Mouse (Mus musculus) kidney, postnatal 14 days (tissue): Measurements from ENCODE around the gene Cd207.
A peak's percentile ranks its signal among the peaks of the same experiment; 100 is the strongest.

Experiments
- DNase-seq: peaks from one replicate; pipeline ENCODE4 v3.0.0; 2022; ENCODE audit warnings: mixed read lengths

Cd207 gene

GRCm38 (mm10) chr6:83677757-83678156 is at the start of gene Cd207:
Gene Cd207, minus strand, starts transcription at chr6:83677857.
- DNase-seq, result no peak

- no peak for DNase-seq
Observed at GRCm38 (mm10) chr6:83727178-83727577, 49.5 kb upstream of the Cd207 start.

DNA sequence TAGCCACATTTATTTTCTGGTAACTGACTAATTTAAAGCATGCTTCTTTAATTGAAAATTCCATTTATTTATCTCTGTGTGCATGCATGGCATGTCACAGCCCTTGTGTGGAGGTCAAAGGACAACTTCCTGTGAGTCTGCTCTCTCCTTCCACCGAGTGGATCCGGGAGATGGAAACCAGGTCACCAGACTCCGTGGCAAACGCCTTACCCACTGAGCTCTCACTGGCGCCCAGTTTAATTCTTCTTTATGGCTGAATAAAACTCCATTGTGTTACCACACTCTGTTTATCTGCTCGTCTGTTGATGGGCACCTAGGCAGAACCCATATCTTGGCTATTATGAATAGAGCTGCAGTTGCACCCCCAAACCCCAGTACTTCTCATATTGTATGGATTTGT is 44.9 kb upstream of the Cd207 start:
- no peak for DNase-seq

GRCm38 (mm10) chr6:83717026-83717425 is 39.4 kb upstream of the Cd207 start:
- no peak for DNase-seq

DNA sequence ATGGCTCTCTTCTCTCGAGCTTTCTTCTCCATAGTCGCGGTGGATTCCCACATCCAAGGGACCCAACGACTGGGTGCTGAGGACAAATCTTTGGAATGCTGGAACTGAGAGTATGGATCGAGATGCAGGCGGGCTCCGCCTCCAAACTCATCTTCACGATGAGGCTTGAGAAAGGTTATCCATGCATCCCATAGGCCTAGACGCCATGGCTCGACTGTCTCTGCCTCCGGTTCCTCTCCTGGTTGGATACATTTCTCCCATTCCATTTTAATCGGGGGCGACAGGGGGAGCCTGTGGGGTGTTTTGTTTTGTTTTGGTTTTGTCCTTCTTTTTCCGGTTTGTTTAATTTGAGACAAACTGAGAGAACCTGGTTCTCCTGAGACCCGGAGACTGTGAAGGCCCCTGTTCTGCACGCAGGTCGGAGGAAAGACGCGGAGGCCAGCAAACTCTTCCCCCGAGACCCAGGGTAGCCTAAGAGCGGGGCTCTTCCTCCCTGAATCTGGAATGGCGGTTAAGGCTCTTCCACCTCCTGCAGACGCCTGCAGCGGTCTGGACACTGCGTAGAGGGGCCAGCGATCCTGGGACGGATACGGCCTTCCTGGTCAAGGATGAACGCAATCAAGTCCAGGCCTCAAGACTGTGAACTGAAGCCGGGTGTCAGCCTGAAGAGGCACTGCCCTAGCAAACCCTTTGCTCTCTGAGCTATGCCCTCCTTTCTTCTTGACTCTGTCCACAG is 38.0 kb upstream of the Cd207 start:
- no peak for DNase-seq

GRCm38 (mm10) chr6:83714221-83715123 is 36.8 kb upstream of the Cd207 start:
- no peak for DNase-seq

DNA sequence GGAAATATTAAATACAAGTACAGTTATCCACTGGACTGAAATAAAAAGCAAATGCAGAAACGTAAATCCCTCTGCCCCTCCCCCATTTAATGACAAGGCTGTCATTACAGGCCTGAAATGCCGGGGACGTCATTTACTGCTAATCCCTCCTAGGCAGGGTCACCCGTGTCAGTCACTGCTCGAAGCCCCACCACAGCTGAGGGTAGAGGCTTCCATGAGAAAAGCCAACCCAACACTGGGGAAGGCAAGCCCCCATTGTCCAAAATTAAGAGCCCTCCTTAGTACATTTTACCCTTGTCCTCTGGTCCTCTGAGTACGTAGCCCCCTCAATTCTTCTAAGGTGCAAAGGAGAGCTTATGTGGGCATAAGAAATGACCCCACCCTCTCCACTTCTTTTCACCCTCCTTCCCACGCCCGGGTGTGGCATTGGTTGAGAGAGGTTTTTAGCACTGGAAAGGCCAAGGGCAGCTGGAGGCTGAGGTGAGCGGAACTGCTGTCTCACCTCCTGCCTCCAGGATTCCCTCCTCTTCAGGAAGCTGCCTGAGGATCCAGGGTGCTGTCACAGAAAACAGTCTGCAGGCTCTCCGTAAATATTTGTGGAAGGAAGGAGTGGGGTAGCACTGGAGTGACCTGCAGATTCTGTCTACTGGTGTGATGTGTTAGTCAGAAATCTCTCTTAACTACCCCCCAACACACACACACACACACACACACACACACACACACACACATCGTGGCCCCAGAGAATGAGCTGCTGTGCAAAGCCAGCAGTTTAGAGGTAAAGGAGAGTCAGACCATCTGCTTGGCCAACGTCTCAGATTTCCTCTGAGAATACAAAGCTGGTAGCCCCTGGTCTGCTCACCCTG is 35.8 kb upstream of the Cd207 start:
- DNase-seq, result no peak

DNA sequence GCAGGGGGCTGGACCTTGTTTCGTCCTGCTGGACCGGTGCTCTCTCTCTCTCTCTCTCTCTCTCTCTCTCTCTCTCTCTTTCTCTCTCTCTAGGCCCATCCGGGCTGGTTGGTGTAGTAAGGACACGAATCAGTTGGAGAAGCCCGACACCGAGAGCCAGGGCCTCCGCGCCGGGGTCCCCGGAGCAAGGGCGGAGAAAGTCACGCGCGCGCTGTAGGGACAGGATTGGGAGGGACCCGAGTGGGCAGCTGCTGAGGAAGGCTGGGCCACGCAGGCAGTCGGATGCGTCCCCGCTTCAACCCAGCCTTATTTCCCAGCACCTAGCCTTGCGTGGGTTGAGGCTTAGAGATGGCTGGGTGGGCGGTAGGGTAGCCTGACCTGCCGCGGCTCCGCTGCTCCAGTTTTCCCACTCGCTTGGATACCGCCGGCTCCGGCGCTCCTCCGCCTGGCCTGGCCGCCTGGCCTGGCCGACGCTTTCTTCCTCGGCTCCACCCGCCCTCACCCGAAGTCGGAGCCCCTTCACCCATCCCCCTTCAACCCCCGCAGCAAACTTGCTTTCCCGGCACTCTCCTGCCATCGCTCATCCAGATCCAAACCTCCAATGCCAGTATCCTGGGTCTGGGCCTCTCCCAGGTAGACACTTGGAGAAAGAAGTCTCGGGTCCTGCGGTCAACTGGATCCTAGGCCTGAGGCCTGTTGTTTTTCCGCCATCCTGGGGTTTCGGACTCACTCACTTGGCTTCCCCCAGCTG is 34.2 kb upstream of the Cd207 start:
- DNase-seq, result no peak

DNA sequence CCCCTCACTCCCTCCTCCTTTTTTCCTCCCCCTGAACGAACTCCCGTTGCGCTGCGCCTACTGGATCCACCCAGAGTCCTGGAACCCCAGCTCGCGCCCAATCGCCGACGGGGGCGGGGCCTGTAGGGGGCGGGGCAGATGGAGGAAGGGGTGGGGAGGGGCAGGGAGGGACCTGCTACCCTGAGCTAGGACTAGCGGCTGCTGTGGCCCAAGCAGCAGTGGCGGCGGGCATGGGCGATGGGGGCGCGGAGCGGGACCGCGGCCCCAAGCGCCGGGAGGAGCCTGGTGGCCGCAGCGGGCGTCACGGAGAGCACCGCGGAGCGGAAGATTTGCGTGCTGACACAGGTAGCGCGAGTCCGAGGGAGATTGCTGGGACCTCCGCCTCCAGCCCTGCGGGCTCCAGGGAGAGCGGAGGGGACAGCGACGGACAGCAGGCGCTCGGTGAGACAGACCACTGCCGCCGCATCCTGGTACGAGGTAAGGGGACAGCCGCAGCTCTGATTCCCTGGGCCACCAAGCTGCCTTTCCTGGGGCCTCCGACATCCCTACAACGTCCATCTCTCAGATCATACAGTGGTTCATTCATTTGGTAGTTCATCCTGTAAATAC is 33.5 kb upstream of the Cd207 start, which contains the start of gene Vax2:
Vax2 (plus strand) TSS at position 198 of the 609 bp plus-strand sequence.
- peak; percentile 81 for DNase-seq

GRCm38 (mm10) chr6:83710361-83711066 is 32.9 kb upstream of the Cd207 start:
- no peak for DNase-seq

- DNase-seq, result no peak
Observed at GRCm38 (mm10) chr6:83707738-83708510, 30.3 kb upstream of the Cd207 start.

GRCm38 (mm10) chr6:83704701-83705100 is 27.0 kb upstream of the Cd207 start:
- no peak for DNase-seq

- no peak for DNase-seq
Observed at GRCm38 (mm10) chr6:83704294-83704693, 26.6 kb upstream of the Cd207 start.

GRCm38 (mm10) chr6:83703722-83704078 is 26.0 kb upstream of the Cd207 start:
- DNase-seq, result no peak

- no peak for DNase-seq
Observed at GRCm38 (mm10) chr6:83703000-83703721, 25.5 kb upstream of the Cd207 start.

GRCm38 (mm10) chr6:83702146-83702999 is 24.7 kb upstream of the Cd207 start:
- DNase-seq, result no peak

GRCm38 (mm10) chr6:83701001-83701400 is 23.3 kb upstream of the Cd207 start:
- no peak for DNase-seq

GRCm38 (mm10) chr6:83699971-83700370 is 22.3 kb upstream of the Cd207 start:
- no peak for DNase-seq

DNA sequence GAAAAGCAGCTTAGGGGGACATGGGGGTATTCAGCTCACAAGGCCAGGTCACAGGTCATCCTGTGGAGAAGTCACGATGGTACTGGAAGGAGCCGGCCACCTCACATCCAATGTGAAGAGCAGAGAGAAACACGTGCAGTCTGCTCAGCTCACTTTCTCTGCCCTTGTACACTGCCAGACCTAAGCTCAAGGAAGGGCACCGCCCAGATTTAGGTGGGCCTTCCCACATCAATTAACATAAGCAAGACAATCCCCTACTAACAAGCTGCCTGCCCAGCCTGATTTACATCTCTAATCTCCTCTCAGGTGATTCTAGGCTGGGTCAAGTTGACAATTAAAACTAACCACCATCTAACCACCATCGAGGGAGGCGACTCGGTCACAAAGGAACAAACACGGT is 20.3 kb upstream of the Cd207 start:
- no peak for DNase-seq
